In genomic region chr5:32742149-32742548, GRCm38 (mm10) we compare ENCODE assay signal across 9 mouse cellular contexts. TPM values are rescaled to one million over a fixed set of nuclear protein-coding genes. Genes with fewer than 3 reads are reported as not detected.
DNase-seq lines count a peak whose midpoint lies in the region; ATAC-seq and TF ChIP-seq lines count a peak whose summit lies in the region.
"Had no signal": no experiment of that assay in that cellular context is flagged by ENCODE, and none has a peak within 500 bp of the region (broad histone marks: within the 10 kb centered on the region; RNA-seq: fewer than 3 reads in every experiment).

No protein-coding gene starts in this region.

- intact Hi-C loops in heart, postnatal 25 days (cut with DNase I): no loop called here

- peak overlapping the region; percentile 70 for H3K27ac ChIP-seq in midbrain, postnatal 0 days (ENCODE audit: low read depth, low read length)
- H3K27ac ChIP-seq: embryonic facial prominence, embryonic 13.5 days had no signal

- TF ChIP-seq CTCF in midbrain, postnatal 0 days (IDR thresholded peaks at IDR 0.05): peak; percentile 63

- H3K9me3 ChIP-seq in midbrain, postnatal 0 days (ENCODE audit: low read length): no peaks in the 10 kb centered on the region
- H3K9me3 ChIP-seq: embryonic facial prominence, embryonic 13.5 days had no signal

- no peak overlapping the region for H3K9ac ChIP-seq in midbrain, postnatal 0 days (replicated peaks; ENCODE audit: low read length, poor library complexity, severe bottlenecking)
- H3K9ac ChIP-seq: embryonic facial prominence, embryonic 13.5 days had no signal

- no peaks in the 10 kb centered on the region for H3K27me3 ChIP-seq in midbrain, postnatal 0 days (ENCODE audit: insufficient read depth, low read length)
- H3K27me3 ChIP-seq: embryonic facial prominence, embryonic 13.5 days had no signal

- H3K4me1 ChIP-seq in midbrain, postnatal 0 days (ENCODE audit: insufficient read depth, low read length): peaks cover 7% of the 10 kb centered on the region; the same call in 1 of the 2 replicates

- 50% methylated on average over 9 of the region's 9 CpGs for WGBS in midbrain, postnatal 0 days

- H3K4me3 ChIP-seq in midbrain, postnatal 0 days (ENCODE audit: low read depth, low read length): no peak overlapping the region
- H3K4me3 ChIP-seq: embryonic facial prominence, embryonic 13.5 days had no signal

- peak; percentile 48; the same call in 1 of the 2 replicates for ATAC-seq in midbrain, postnatal 0 days (ENCODE audit: low FRiP score)

- H3K36me3 ChIP-seq in midbrain, postnatal 0 days (ENCODE audit: insufficient read depth, low read length): peaks cover 2% of the 10 kb centered on the region; the same call in 1 of the 2 replicates

- no peak overlapping the region; the same call in 1 of the 2 replicates for H3K4me2 ChIP-seq in midbrain, postnatal 0 days (ENCODE audit: low read depth, low read length, poor library complexity, severe bottlenecking)
- H3K4me2 ChIP-seq: embryonic facial prominence, embryonic 13.5 days had no signal

- peak; percentile 17 for DNase-seq in heart, postnatal 4 days
- DNase-seq in heart, postnatal 25 days (ENCODE audit: low spot score): no peak
- DNase-seq in cerebellum, adult 9-11 months: peak; percentile 83
- DNase-seq in frontal cortex, postnatal 25 days (ENCODE audit: low spot score in 2 of 2): peak; percentile 67 to 73
- DNase-seq in left cerebral cortex, adult 8-10 months (ENCODE audit: low spot score in 2 of 2): peak; percentile 65 to 84
- peak; percentile 69 for DNase-seq in midbrain, postnatal 0 days (ENCODE audit: low spot score)
- no peak for DNase-seq in adrenal gland, postnatal 10 days
- DNase-seq in MN1 (ENCODE audit: low spot score): no peak

RNA-seq across cellular contexts. Expression of gene Pisd, which starts 43.3 kb away (rescaled TPM):
- 10 to 100 TPM; 32.8 to 35.2 TPM for total RNA-seq in heart, postnatal 4 days (2021)
- 10 to 100 TPM; 25.5 to 29.0 TPM for total RNA-seq in heart, postnatal 25 days (2021)
- total RNA-seq in left cerebral cortex, adult 8-10 months (2022): 10 to 100 TPM; 55.4 to 61.4 (median 58.9) TPM
- 94.5 and 95.7 TPM in 2 replicates for total RNA-seq in midbrain, postnatal 0 days (2014; rRNA removed)
- polyA plus RNA-seq in midbrain, postnatal 0 days (2015; fragmentation: Nextera tagmentation; extraction: Ambion mirVana): 89.0 and 98.1 TPM in 2 replicates
- 10 to 100 TPM; 53.2 to 62.4 TPM for total RNA-seq in adrenal gland, postnatal 10 days (2021)

Comparison
In these comparisons a context has a peak if more than half of its experiments do, and no peak if none do; other contexts are left out.
1. DNase-seq: peak in heart, postnatal 4 days (single experiment), cerebellum, adult 9-11 months (single experiment), frontal cortex, postnatal 25 days (2 of 2), left cerebral cortex, adult 8-10 months (2 of 2) and midbrain, postnatal 0 days (single experiment); none in heart, postnatal 25 days (single experiment), adrenal gland, postnatal 10 days (single experiment) and MN1 (single experiment).